Mouse (Mus musculus) retina, postnatal 1 day (tissue): ENCODE data around the gene Dleu7.

Source experiments
- DNase-seq: peaks from one replicate; pipeline ENCODE4 v3.0.0-alpha.2; 2012

Gene Dleu7

GRCm38 (mm10) chr14:62292488-62293339 is at the start of gene Dleu7, which contains the start of gene Rnaseh2b:
Dleu7 (minus strand) TSS chr14:62293047.
Rnaseh2b (plus strand) TSS chr14:62292589.
- DNase-seq, result peak; percentile 74

- DNase-seq, result peak; percentile 39
These were observed 49.2 kb upstream of the Dleu7 start for GRCm38 (mm10) chr14:62341887-62342642.

DNA sequence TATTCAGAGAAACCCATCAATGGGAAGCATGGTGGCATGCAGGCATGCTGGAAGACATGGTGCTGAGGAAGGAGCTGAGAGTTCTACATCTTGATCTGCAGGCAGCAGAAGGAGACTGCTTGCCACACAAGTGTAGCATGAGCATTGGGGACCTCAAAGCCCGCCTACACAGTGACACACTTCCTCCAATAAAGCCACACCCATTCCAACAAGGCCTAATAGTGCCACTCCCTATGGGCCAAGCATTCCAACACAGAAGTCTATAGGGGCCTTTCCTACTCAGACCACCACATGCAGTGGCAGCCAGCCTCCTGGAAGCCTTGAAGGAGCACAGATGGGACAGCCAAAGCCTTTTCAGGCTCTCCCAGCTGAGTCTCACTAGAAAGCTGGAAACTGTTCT is 46.3 kb upstream of the Dleu7 start:
- no peak for DNase-seq

GRCm38 (mm10) chr14:62333909-62334687 is 41.3 kb upstream of the Dleu7 start:
- DNase-seq, result no peak

DNA sequence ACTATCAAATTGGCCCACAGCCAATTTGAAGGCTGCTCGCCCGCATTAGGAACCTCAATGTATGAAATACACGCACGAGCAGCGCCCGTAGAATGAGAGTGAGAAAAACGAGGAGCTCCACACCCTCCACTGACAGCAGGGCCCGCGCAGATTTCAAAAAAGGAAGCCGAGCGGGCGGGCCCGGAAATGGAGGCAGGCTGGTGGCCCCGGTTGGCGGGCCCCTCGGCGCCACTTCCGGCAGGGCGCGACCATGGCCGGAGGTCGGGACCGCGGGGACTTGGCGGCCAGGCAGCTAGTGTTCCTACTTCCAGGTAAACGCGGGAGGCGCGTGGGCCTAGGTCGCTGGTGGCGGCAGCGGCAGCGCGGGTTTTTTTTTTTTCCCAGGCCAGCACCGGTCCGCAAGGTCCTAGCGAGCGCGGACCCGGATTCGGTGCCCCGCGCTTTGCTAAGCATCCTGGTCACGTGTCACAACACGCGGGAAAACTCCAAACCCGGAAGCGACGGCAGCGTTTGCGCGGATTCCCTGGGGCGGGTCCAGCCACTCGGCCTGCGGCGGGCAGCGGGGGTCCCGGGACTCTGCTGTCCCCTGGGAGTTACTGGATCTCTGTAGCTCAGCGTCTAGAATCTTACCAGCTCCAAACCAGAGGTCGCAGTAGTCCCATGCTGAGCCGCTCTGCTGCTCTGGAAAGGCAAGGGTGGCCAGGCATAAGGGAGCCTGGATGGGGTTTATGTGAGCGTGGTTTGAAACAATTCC is 39.2 kb upstream of the Dleu7 start:
- DNase-seq, result peak; percentile 93

GRCm38 (mm10) chr14:62331457-62331856 is 38.6 kb upstream of the Dleu7 start:
- no peak for DNase-seq

DNA sequence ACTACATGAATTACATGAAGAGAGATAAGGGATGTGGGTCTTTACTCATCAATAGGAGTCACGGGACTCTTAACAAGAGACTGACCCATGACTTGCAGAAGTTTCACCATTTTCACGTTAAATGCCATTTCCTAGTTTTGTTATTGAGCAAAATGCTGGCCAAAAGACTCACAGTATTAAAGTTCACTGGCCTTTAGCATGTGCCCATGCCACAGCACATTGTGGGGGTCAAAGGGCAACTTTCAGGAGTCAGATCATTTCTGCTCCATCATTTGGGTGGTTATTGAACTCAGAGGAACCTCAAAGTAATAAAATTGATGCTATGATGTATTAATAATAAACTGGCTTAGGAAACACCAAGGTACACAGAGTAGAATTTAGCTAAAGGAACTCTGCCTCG is 36.8 kb upstream of the Dleu7 start:
- no peak for DNase-seq

DNA sequence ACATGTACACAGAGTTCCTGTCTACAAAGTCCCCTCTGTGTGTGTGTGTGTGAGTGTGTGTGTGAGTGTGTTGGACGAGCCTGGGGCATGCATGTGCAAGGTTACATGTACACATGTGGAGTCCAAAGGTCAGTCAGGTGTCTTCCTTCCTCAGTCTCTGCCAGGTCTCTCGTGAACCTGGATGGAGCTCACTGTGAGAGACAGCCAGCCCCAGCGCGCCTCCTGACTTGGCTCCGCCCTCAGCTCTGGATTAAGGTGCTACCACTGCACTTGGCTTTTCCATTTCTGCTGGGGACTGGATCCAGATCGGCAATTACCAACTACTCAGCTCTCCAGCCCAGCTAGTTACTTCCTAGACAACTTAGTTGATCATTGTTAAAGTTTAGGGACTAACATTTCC is 35.8 kb upstream of the Dleu7 start:
- DNase-seq, result no peak

DNA sequence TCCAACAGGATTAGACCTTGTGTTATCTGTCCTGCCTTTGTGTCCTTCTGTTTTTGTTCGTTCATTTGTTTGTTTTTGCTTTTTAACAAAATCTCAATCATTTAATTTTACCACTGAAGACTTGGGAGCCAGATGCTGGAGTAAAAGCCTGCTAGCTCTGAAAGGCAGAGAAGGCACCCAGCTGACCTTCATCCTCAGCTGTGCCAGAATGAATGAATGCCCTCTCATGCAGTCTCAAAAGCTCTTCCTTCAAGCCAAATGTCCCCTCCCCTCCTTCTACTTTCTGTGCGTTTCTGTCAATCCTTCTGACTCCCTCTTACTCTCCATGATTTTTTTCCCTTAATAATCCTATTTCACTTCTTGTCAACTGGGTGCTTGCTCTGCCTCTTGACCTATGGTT is 34.3 kb upstream of the Dleu7 start:
- no peak for DNase-seq

- no peak for DNase-seq
These were observed 33.2 kb upstream of the Dleu7 start for GRCm38 (mm10) chr14:62326026-62326425.

DNA sequence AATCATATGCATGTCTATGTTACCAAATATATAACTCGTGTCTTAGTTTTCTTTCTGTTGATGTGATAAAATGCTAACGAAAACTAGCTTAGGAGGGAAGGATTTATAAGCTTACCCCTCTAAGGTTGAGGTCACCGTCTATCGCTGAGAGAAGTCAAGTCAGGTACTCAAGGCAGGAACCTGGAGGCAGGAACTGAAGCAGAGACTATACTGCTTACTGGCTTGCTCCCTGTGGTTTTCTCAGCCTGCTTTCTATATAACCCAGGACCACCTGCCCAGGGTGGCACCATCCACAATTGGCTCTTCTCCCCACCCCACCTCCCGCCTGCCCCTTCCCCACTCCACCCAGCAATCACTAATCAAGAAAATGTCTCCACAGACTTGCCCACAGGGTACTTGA is 32.1 kb upstream of the Dleu7 start:
- no peak for DNase-seq

DNA sequence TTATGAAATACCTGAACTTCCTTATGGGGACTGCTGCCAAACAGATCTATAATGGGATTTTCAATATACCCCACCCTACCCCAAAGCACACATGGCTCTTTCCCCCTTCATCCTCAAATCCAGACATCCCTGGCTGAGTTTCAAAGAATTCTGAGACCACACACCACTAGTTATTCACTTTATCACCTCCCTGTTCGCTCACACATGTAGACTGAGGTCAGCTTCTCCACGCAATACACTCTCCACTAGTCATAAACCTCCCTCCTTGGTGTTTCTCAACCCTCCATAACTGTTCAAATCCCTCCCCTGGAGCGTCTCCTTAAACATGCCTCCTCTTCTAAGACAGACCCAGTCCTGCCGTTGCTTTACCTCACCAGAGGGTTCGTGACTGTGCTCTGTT is 30.6 kb upstream of the Dleu7 start:
- DNase-seq, result no peak

DNA sequence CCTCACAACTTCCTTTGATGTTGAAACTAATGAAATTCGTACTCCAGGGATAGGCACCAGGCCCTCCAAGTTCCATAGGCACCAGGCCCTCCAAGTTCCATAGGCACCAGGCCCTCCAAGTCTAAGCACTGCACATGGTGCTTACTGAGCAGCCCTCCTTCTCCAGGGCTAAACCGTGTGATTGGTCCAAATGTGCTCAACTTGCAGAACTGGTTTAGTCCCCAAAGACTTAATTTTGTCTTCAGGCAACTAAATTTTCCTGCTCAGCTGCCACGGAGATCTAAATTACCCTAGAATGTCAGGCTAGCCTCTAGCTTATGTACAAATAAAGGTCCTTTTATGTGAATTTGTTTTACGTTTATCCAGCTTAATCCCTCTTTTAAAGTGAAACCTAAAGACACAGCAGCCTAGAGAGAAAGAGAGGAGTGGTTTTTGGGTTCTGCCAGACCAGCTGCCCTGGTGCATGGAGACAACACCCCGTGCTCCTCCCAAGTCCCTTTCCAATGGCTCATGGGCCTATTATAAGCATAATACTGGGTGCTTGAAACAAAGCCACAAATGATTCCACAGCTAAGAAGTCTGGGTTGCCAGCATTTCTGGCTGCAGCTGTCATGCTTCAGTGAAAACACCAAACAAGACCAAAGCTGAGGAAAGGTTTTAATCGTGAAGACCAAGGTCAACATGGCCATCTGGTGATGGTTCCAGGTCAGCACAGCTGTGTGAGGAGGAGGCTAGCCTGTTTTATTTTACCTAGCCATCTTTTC is 29.9 kb upstream of the Dleu7 start:
- no peak for DNase-seq

- DNase-seq, result no peak
These were observed 18.8 kb upstream of the Dleu7 start for GRCm38 (mm10) chr14:62311672-62312071.

DNA sequence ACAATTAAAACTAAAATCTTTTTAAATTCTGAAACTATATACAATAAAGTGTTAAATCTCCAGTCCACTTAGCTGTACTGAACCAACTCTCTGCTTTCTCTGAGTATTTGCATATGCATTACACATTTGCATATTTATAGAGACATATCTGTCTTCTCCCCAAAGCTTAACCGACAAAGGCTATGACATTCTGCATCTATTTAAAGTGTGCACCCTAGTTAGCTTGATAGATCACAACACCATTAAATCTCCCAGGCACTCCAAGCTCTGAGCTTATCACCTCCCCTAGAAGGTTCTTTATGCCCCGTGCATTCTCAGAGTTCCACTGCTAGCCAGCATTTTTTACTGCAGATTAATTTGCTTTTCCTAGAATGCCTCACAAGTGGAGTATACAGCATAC is 16.2 kb upstream of the Dleu7 start:
- DNase-seq, result no peak

DNA sequence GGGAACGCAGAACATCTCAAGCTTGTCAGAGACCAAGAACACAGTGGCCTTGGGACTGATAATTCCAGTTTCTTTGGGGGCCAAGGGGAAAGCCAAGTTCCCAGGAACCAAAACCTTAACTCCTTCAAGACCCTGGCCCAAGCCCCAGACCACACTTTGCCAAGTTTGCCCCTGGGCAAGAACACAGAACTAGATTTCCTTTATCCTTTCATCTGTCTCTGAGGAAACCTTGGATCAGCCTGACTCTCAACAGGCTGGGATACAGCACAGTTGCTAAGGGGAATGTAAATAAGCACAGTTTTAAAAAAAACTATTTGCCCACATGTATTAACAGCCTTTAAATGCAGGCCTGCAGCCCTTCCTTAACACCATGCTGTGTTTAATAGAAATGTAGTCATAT is 14.7 kb upstream of the Dleu7 start:
- no peak for DNase-seq

DNA sequence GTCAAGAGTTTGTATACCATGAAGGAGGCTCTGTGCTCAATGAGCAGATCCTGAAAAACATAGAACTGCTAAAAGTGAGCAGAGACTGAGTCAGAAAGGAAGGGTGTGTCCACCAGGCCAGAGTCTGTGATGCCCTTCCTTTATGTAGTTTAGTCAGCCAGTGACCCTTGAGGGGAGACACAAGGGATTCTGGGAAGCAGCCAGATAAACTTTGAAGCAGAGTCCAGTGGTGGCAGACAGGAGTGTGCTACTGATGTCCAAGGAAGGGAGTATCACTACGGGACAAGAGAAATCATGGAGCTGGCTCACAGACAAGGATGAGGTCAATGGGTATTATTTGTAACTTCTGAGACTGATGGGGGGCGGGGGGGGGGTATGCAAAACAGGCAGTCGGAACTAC is 7.2 kb upstream of the Dleu7 start:
- DNase-seq, result no peak

- DNase-seq, result no peak
These were observed 6.0 kb upstream of the Dleu7 start for GRCm38 (mm10) chr14:62298808-62299207.

DNA sequence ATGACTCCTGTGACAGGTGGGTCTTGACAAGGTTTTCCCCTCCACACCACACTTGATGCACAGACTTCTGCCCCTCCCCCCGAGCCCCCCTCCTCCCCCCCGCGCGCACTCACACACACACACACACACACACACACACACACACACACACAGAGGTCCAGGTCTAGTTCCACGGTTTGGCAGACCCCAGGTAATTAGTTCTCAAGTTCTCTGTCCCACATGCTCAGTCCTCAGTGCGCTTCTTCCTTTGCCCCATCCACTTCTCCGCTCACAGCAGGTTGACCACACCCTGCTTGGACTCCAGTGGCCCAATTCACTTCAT is 720 bp downstream of the Dleu7 start:
- DNase-seq, result no peak

GRCm38 (mm10) chr14:62291406-62291987 is 1.4 kb downstream of the Dleu7 start:
- no peak for DNase-seq

GRCm38 (mm10) chr14:62288731-62289130 is 4.1 kb downstream of the Dleu7 start:
- DNase-seq, result no peak

GRCm38 (mm10) chr14:62282974-62283373 is 9.9 kb downstream of the Dleu7 start:
- DNase-seq, result no peak
